Mouse (Mus musculus) liver, embryonic 14.5 days (tissue): Measurements from ENCODE around the gene Ccdc120. TPM values are rescaled to one million over a fixed set of nuclear protein-coding genes. Genes with fewer than 3 reads are reported as not detected.
A peak's percentile ranks its signal among the peaks of the same experiment; 100 is the strongest.
"Not testable (repeated sequence)": the region's sequence is repeated elsewhere in the genome, so short reads cannot be mapped to it uniquely, and the experiment has no call there.

Experiments used
- ATAC-seq: fragments of 200-750 bp; cut with Nextera tagmentation; 2 replicates; pipeline ENCODE4 v1.8.0; 2017; ENCODE audit warnings: moderate number of reproducible peaks, mild to moderate bottlenecking, moderate library complexity; ENCODE audit not compliant: insufficient read depth
- DNase-seq, 3 experiments: peaks; one replicate each; pipeline ENCODE4 v3.0.0-alpha.2; 2012 to 2013; ENCODE audit warnings: low read depth in 3 of 3, low spot score in 3 of 3
- H3K27ac ChIP-seq: fragments of 300-500 bp; sonication (generic); 2 replicates; pipeline ENCODE4 v1.5.1; 2014; ENCODE audit warnings: moderate library complexity, mild to moderate bottlenecking, control low read depth, inconsistent platforms
- H3K27me3 ChIP-seq: fragments of 300-500 bp; sonication (generic); 2 replicates; pipeline ENCODE4 v1.6.1; 2014; ENCODE audit warnings: mild to moderate bottlenecking, low read length, moderate library complexity; ENCODE audit not compliant: control insufficient read depth, insufficient read depth
- H3K36me3 ChIP-seq: fragments of 300-500 bp; sonication (generic); replicated peaks from 2 replicates; pipeline ENCODE4 v1.6.1; 2014; ENCODE audit warnings: low read depth; ENCODE audit not compliant: control insufficient read depth, insufficient read depth
- H3K4me1 ChIP-seq, 2 experiments: fragments of 200-500 bp in 1 of 2; fragments of 300-500 bp in 1 of 2; sonication (generic) in 1 of 2; replicated peaks; 2 replicates each; pipeline ENCODE4 v1.6.1; 2012 to 2014; ENCODE audit warnings: antibody characterized with exemption in 1 of 2, inconsistent platforms in 1 of 2, low read length in 1 of 2; ENCODE audit not compliant: control insufficient read depth in 2 of 2, insufficient read depth in 2 of 2
- H3K4me2 ChIP-seq: fragments of 300-500 bp; sonication (generic); 2 replicates; pipeline ENCODE4 v1.6.1; 2014; ENCODE audit warnings: low read depth, mild to moderate bottlenecking, control low read depth, moderate library complexity
- H3K4me3 ChIP-seq, 2 experiments: fragments of 200-500 bp in 1 of 2; fragments of 300-500 bp in 1 of 2; sonication (generic) in 1 of 2; 2 replicates each; pipeline ENCODE4 v1.5.1; 2012 to 2014; ENCODE audit warnings: low read depth in 2 of 2, low read length in 2 of 2, mild to moderate bottlenecking in 2 of 2, control low read depth in 1 of 2, inconsistent platforms in 1 of 2, moderate library complexity in 1 of 2; ENCODE audit not compliant: insufficient read depth in 1 of 2
- H3K9ac ChIP-seq: fragments of 300-500 bp; sonication (generic); replicated peaks from 2 replicates; pipeline ENCODE4 v1.6.1; 2014; ENCODE audit warnings: mild to moderate bottlenecking, control low read depth, moderate library complexity
- H3K9me3 ChIP-seq: fragments of 300-500 bp; sonication (generic); 2 replicates; pipeline ENCODE4 v1.6.1; 2016; ENCODE audit warnings: low read length, mixed read lengths; ENCODE audit not compliant: control insufficient read depth
- CTCF ChIP-seq: IDR thresholded peaks from 2 replicates; pipeline ENCODE4 v1.5.1; 2016; ENCODE audit warnings: antibody characterized with exemption, low read depth, control low read depth
- EP300 ChIP-seq: IDR thresholded peaks from 2 replicates; pipeline ENCODE4 v1.6.1; 2016; ENCODE audit warnings: antibody characterized with exemption, low read depth
- WGBS: fragments of 180-500 bp; shearing (Covaris S2); extraction: QIAGEN DNeasy Blood & Tissue Kit; methylation state at CpG from one replicate; pipeline ENCODE4 v1.1.7; 2014; ENCODE audit not compliant: insufficient replicate concordance; 5-methylcytosine and 5-hydroxymethylcytosine counted together
- polyA plus RNA-seq, 2 experiments: library from polyadenylated mRNA; depleted of rRNA in 1 of 2; stranded (reverse) in 1 of 2; unstranded in 1 of 2; fragments of >200 nt; fragmentation: Nextera tagmentation in 1 of 2; extraction: Ambion mirVana in 1 of 2; gene quantifications; 2 replicates each; pipeline versions ENCODE4 v1.2.1 to v1.2.3; 2012 to 2014

The Ccdc120 gene
- polyA plus RNA-seq, 2 experiments: 1.4 to 1.5 TPM

GRCm38 (mm10) chrX:7762137-7762920 is 11.6 kb upstream of the Ccdc120 start, which contains the start of gene Tfe3:
Gene Tfe3, plus strand, starts transcription at chrX:7762560.
- H3K36me3 ChIP-seq: no peaks in the 10 kb centered on the region
- H3K9ac ChIP-seq: peak within 1 kb of the TSS; percentile 69
- peak within 1 kb of the TSS; percentile 85 for H3K4me2 ChIP-seq
- H3K4me3 ChIP-seq: peak within 1 kb of the TSS; percentile 66 to 74
- peaks cover 3 to 15% of the 10 kb centered on the region in 2 experiments; a peak in 3 of 4 replicates for H3K4me1 ChIP-seq
- no peaks in the 10 kb centered on the region for H3K27me3 ChIP-seq
- ATAC-seq (peak; percentile 93), DNase-seq (peak; percentile 81 to 89 (median 82))
- H3K27ac ChIP-seq: peak within 1 kb of the TSS; percentile 57
- WGBS: 12% methylated on average over 33 of the region's 38 CpGs
- H3K9me3 ChIP-seq: no peaks in the 10 kb centered on the region
- TF ChIP-seq EP300 (no peak), CTCF (no peak)

- H3K4me1 ChIP-seq, H3K4me2 ChIP-seq, H3K4me3 ChIP-seq, H3K9me3 ChIP-seq, H3K27ac ChIP-seq, H3K27me3 ChIP-seq, DNase-seq, H3K36me3 ChIP-seq, ATAC-seq, H3K9ac ChIP-seq: not testable (repeated sequence)
- WGBS: 9% methylated on average over 3 of the region's 3 CpGs
- peak; percentile 39 for TF ChIP-seq CTCF
Measured at GRCm38 (mm10) chrX:7753627-7754026, 2.9 kb upstream of the Ccdc120 start.

- TF ChIP-seq EP300: no peak
- Histone ChIP-seq H3K27ac (no peak overlapping the region), H3K4me3 (no peak overlapping the region), H3K4me1 (peaks cover 0 to 7% of the 10 kb centered on the region in 2 experiments; a peak in 2 of 4 replicates), H3K9ac (no peak overlapping the region), H3K4me2 (no peak overlapping the region), H3K27me3 (no peaks in the 10 kb centered on the region), H3K36me3 (no peaks in the 10 kb centered on the region), H3K9me3 (no peaks in the 10 kb centered on the region)
- ATAC-seq (no peak), DNase-seq (no peak)
- WGBS: 87% methylated on average over 8 of the region's 8 CpGs
Measured at GRCm38 (mm10) chrX:7745429-7745828, 5.3 kb downstream of the Ccdc120 start.

- Histone ChIP-seq H3K4me3 (no peak overlapping the region), H3K9me3 (no peaks in the 10 kb centered on the region), H3K4me1 (peaks cover 0 to 10% of the 10 kb centered on the region in 2 experiments; a peak in 2 of 4 replicates), H3K27me3 (no peaks in the 10 kb centered on the region), H3K36me3 (no peaks in the 10 kb centered on the region), H3K27ac (no peak overlapping the region), H3K9ac (no peak overlapping the region), H3K4me2 (no peak overlapping the region)
- ATAC-seq (no peak), DNase-seq (no peak)
- WGBS: 32% methylated on average over 1 of the region's 1 CpGs
- TF ChIP-seq CTCF (no peak), EP300 (no peak)
Measured at GRCm38 (mm10) chrX:7744940-7745339, 5.8 kb downstream of the Ccdc120 start.

GRCm38 (mm10) chrX:7743470-7743869 is 7.2 kb downstream of the Ccdc120 start:
- H3K9me3 ChIP-seq: no peaks in the 10 kb centered on the region
- peaks cover 0 to 12% of the 10 kb centered on the region in 2 experiments; a peak in 2 of 4 replicates for H3K4me1 ChIP-seq
- no peak overlapping the region for H3K4me2 ChIP-seq
- H3K36me3 ChIP-seq: no peaks in the 10 kb centered on the region
- H3K27ac ChIP-seq: no peak overlapping the region
- no peaks in the 10 kb centered on the region for H3K27me3 ChIP-seq
- TF ChIP-seq EP300 (no peak), CTCF (peak; percentile 67)
- H3K9ac ChIP-seq: no peak overlapping the region
- no peak overlapping the region for H3K4me3 ChIP-seq
- no peak for ATAC-seq
- no peak for DNase-seq
- 46% methylated on average over 5 of the region's 5 CpGs for WGBS
